Mouse (Mus musculus): ENCODE results near the gene D930048N14Rik. TPM values are rescaled to one million over a fixed set of nuclear protein-coding genes. Genes with fewer than 3 reads are reported as not detected.
"Not testable (repeated sequence)": the region's sequence is repeated elsewhere in the genome, so short reads cannot be mapped to it uniquely, and the experiment has no call there.

Gene D930048N14Rik
- 0.44 and 0.54 TPM in 2 replicates for polyA plus RNA-seq (2015; fragmentation: Nextera tagmentation; extraction: Ambion mirVana)

DNA sequence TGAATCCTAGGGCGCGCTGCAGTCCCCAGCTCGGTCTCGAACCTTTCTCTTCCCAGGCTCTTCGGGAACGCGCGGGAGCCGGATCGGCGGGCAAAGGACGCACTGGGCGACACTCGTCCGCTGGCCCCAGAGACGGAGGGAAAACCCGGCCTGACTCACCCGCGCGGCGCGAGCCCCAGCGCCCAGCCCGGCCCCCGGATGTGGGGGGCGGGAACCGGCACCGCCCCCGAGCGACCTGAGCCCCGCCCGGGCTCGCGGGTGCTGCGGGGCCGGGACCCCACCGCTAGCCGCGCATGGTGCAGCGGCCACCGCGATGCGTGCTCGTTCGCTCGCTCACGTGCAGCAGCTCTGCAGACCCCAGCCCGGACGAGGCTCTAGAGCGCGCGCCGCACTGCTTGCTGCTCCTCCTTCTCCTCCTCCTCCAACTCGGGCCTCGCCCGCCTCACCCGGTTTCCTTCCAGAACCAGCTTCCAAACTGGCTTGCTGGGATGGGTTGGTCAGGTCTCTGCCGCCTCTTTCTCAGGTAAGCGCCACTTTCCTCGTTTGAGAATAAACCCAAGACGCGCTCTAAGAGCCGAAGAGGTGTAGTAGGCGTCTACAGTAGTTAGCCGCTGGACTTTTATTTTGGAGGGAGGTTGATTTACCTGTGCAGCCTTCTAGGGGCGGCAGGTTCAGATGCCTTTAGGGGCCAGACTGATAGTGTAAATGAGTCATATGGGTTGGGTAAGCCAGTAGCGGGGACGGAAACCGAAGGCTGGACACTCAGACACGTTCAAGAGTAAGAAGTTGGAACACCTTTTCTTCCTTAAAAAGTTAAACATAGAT is at the start of gene D930048N14Rik, which contains the start of gene N4bp3:
TSS of gene D930048N14Rik (plus strand) at position 264 of the 825 bp plus-strand sequence.
TSS of gene N4bp3 (minus strand) at position 152 of the 825 bp plus-strand sequence.
- Histone ChIP-seq H3K9me3 (replicated peaks) (no peaks in the 10 kb centered on the region), H3K4me2 (peak within 1 kb of the TSS; percentile 92), H3K4me3 (peak within 1 kb of the TSS; percentile 55), H3K9ac (peak within 1 kb of the TSS; percentile 70), H3K27me3 (peaks cover 27% of the 10 kb centered on the region), H3K4me1 (peaks cover 30% of the 10 kb centered on the region), H3K27ac (no peak within 1 kb of the TSS), H3K36me3 (ENCODE audit: poor library complexity, severe bottlenecking) (no peaks in the 10 kb centered on the region)
- peak; percentile 75 for ATAC-seq
- 1% methylated on average over 60 of the region's 70 CpGs for WGBS

- peaks cover 52% of the 10 kb centered on the region for H3K4me1 ChIP-seq
- H3K4me2 ChIP-seq, result peak overlapping the region; percentile 29
- H3K9me3 ChIP-seq (replicated peaks), result no peaks in the 10 kb centered on the region
- H3K27me3 ChIP-seq, result no peaks in the 10 kb centered on the region
- 0 out of 2 replicates have a peak overlapping the region, but pooled peaks have one; percentile 3 for H3K4me3 ChIP-seq
- WGBS, result 92% methylated on average over 3 of the region's 3 CpGs
- H3K27ac ChIP-seq, result 0 out of 2 replicates have a peak overlapping the region, but pooled peaks have one; percentile 10
- H3K36me3 ChIP-seq (ENCODE audit: poor library complexity, severe bottlenecking), result peaks cover 83% of the 10 kb centered on the region
- no peak overlapping the region for H3K9ac ChIP-seq
- ATAC-seq, result no peak
Measured at GRCm38 (mm10) chr11:51602253-51602652, 48.5 kb upstream of the D930048N14Rik start.

DNA sequence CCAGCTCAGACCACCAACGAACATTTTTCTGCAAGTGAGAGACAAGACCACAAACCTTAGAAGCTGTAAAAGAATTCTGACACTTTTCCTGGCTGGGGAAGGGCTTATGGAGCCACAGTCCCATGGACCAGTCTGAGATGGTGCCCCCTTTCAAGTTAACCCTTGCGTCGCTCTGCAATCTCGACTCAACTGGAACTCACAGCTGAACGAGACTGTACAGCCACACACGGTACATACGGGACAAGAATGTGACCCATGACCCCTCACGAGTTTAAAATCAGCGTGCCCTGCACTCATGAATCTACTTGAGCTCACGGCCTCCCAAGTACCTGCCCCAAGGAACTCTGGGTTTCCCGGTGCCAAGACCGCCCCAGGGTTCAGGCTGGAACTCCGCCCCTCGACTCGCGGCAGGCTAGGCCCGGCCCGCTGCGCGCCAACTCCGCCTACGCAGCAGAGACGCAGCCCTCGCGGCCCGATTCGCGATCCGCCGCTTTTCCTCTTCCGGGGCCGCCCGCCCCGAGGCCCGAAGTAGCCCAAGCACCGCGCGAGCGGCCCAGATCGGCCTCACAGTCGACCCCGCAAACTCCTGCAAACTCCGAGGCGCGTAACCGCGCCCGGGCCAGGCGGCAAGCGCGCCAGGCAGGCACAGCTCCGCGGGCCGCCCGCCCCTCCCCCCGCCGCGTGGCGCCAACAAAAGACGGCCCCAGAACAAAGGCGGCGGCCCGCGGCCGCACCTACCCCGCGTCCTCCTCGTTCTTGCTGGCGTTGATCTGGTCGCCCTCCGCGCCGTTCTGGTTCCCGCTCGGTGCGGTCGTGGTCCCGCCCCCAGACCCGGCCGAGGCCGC is 44.9 kb upstream of the D930048N14Rik start:
- Histone ChIP-seq H3K9me3 (replicated peaks) (no peaks in the 10 kb centered on the region), H3K36me3 (ENCODE audit: poor library complexity, severe bottlenecking) (peaks cover 47% of the 10 kb centered on the region), H3K27ac (peak overlapping the region; percentile 96), H3K27me3 (no peaks in the 10 kb centered on the region), H3K4me3 (peak overlapping the region; percentile 94), H3K4me2 (peak overlapping the region; percentile 90), H3K4me1 (peaks cover 50% of the 10 kb centered on the region), H3K9ac (peak overlapping the region; percentile 100)
- under 1% methylated on average over 76 of the region's 81 CpGs for WGBS
- peak; percentile 73 for ATAC-seq

- Histone ChIP-seq H3K4me3 (peak within 1 kb of the TSS; percentile 94), H3K4me2 (peak within 1 kb of the TSS; percentile 90), H3K27me3 (no peaks in the 10 kb centered on the region), H3K9me3 (replicated peaks) (no peaks in the 10 kb centered on the region), H3K9ac (peak within 1 kb of the TSS; percentile 100), H3K36me3 (ENCODE audit: poor library complexity, severe bottlenecking) (peaks cover 40% of the 10 kb centered on the region), H3K4me1 (peaks cover 43% of the 10 kb centered on the region), H3K27ac (peak within 1 kb of the TSS; percentile 96)
- under 1% methylated on average over 79 of the region's 91 CpGs for WGBS
- peak; percentile 95 for ATAC-seq
Measured at GRCm38 (mm10) chr11:51606447-51607095, 44.2 kb upstream of the D930048N14Rik start, which contains the start of gene Hnrnpab. Gene Hnrnpab, minus strand, starts transcription at chr11:51606847.

- peak overlapping the region; percentile 100 for H3K9ac ChIP-seq
- 12% methylated on average over 15 of the region's 15 CpGs for WGBS
- H3K27me3 ChIP-seq, result no peaks in the 10 kb centered on the region
- H3K4me2 ChIP-seq, result peak overlapping the region; percentile 90
- H3K4me3 ChIP-seq, result peak overlapping the region; percentile 94
- H3K9me3 ChIP-seq (replicated peaks), result no peaks in the 10 kb centered on the region
- ATAC-seq, result peak; percentile 59; the same call in 1 of the 2 replicates
- H3K36me3 ChIP-seq (ENCODE audit: poor library complexity, severe bottlenecking), result peaks cover 33% of the 10 kb centered on the region
- peaks cover 36% of the 10 kb centered on the region for H3K4me1 ChIP-seq
- H3K27ac ChIP-seq, result peak overlapping the region; percentile 92
Measured at GRCm38 (mm10) chr11:51607096-51607738, 43.5 kb upstream of the D930048N14Rik start.

DNA sequence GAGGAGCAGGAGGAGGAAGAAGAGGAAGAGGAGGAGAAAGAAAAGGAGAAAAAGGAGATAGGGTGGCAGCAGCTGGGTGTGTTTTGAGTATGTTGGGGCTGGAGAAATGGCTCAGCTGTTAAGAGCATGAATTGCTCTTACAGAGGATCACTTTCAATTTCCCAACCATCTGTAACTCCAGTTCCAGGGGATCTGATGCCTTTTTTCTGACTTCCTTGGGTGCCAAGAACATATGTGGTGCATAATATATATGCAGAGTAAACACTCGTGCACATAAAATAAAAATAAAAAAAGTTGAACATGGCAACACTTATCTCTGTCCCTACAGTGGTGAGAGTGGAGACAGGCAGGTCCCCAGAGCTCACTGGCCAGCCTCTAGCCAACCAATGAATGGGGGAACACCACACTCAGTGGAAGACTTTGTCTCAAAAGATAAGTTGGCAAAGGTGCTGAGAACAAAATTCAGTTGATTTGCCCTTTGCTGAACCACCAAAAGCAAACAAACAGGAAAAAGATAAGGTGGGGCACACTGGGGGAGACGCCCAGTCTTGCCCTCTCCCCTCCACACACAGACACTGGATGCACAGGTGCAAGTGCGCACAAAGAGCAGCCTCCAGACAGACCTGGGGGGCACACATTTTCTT is 41.4 kb upstream of the D930048N14Rik start:
- no peak overlapping the region for H3K27ac ChIP-seq
- WGBS, result 80% methylated on average over 3 of the region's 3 CpGs
- ATAC-seq, result no peak

GRCm38 (mm10) chr11:51609940-51610339 is 40.8 kb upstream of the D930048N14Rik start:
- not testable (repeated sequence) for ATAC-seq
- 88% methylated on average over 5 of the region's 5 CpGs for WGBS

More for the DNA sequence above, 41.4 kb upstream of the D930048N14Rik start:
- Histone ChIP-seq H3K4me2 (no peak overlapping the region), H3K4me3 (no peak overlapping the region), H3K36me3 (ENCODE audit: poor library complexity, severe bottlenecking) (peaks cover 11% of the 10 kb centered on the region), H3K27me3 (0 out of 2 replicates have a peak, but pooled peaks cover under 1% of the 10 kb centered on the region), H3K9ac (no peak overlapping the region), H3K9me3 (replicated peaks) (no peaks in the 10 kb centered on the region), H3K4me1 (peaks cover 15% of the 10 kb centered on the region)

DNA sequence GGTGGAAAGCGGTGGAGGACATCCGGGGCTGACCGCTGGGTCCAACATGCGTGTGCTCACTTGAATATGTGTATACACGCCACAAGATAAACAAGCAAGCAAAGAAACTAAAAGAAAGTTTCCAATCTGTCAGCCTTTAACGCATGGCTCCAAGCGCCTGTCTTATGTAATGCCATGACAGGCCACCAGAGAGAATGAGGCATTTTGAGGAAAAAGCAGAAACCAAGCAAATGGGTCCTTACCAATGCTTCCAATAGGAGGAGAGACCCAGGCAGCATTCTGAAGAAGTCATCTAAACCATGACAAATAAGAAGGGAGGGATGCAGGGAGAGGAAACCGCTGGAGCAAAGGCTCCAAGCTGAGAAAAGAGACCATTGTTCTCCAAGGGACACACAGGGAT is 36.5 kb upstream of the D930048N14Rik start:
- Histone ChIP-seq H3K4me2 (no peak overlapping the region), H3K27ac (no peak overlapping the region), H3K36me3 (ENCODE audit: poor library complexity, severe bottlenecking) (no peaks in the 10 kb centered on the region), H3K9me3 (replicated peaks) (no peaks in the 10 kb centered on the region), H3K4me3 (no peak overlapping the region), H3K9ac (no peak overlapping the region), H3K27me3 (0 out of 2 replicates have a peak, but pooled peaks cover 5% of the 10 kb centered on the region), H3K4me1 (peaks cover 10% of the 10 kb centered on the region)
- 88% methylated on average over 8 of the region's 8 CpGs for WGBS
- ATAC-seq, result no peak

More at GRCm38 (mm10) chr11:51609940-51610339, 40.8 kb upstream of the D930048N14Rik start:
- H3K9me3 ChIP-seq (replicated peaks); H3K4me1 ChIP-seq; H3K27me3 ChIP-seq; H3K27ac ChIP-seq; H3K4me2 ChIP-seq; H3K36me3 ChIP-seq (ENCODE audit: poor library complexity, severe bottlenecking); H3K9ac ChIP-seq; H3K4me3 ChIP-seq: not testable (repeated sequence)

DNA sequence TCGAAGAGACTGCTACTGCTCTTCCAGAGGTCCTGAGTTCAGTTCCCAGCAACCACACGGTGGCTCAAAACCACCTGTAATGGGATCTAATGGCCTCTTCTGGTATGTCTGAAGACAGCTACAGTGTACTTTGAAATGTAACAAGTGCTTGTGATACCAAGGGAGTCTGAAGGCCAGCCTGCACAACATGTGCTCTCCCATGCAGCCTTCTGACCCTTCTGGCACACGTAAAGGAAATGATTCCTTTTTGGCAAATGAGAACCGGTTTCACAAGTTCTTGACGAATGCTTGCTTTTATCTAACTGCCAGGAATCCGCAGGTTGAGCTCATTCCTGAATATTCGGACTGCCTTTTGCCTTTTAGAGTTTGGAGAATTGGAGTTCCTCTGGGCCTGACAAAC is 35.6 kb upstream of the D930048N14Rik start:
- Histone ChIP-seq H3K27ac (no peak overlapping the region), H3K9me3 (replicated peaks) (no peaks in the 10 kb centered on the region), H3K9ac (peak overlapping the region; percentile 54), H3K4me3 (peak overlapping the region; percentile 27), H3K36me3 (ENCODE audit: poor library complexity, severe bottlenecking) (no peaks in the 10 kb centered on the region), H3K27me3 (0 out of 2 replicates have a peak, but pooled peaks cover 5% of the 10 kb centered on the region), H3K4me2 (peak overlapping the region; percentile 60), H3K4me1 (peaks cover 12% of the 10 kb centered on the region)
- 62% methylated on average over 7 of the region's 7 CpGs for WGBS
- no peak for ATAC-seq

- Histone ChIP-seq H3K4me3 (peak overlapping the region; percentile 27), H3K4me2 (peak overlapping the region; percentile 60), H3K36me3 (ENCODE audit: poor library complexity, severe bottlenecking) (no peaks in the 10 kb centered on the region), H3K27me3 (0 out of 2 replicates have a peak, but pooled peaks cover 5% of the 10 kb centered on the region), H3K27ac (no peak overlapping the region), H3K4me1 (peaks cover 16% of the 10 kb centered on the region), H3K9me3 (replicated peaks) (no peaks in the 10 kb centered on the region), H3K9ac (peak overlapping the region; percentile 54)
- no peak for ATAC-seq
- WGBS, result 5% methylated on average over 14 of the region's 14 CpGs
Measured at GRCm38 (mm10) chr11:51615601-51616000, 35.2 kb upstream of the D930048N14Rik start.
